Mouse (Mus musculus): ENCODE results near the gene Ccna2. TPM values are rescaled to one million over a fixed set of nuclear protein-coding genes. Genes with fewer than 3 reads are reported as not detected.
"Not testable (repeated sequence)": the region's sequence is repeated elsewhere in the genome, so short reads cannot be mapped to it uniquely, and the experiment has no call there.

Gene Ccna2
- 203 and 207 TPM in 2 replicates for polyA plus RNA-seq (2016; fragmentation: Nextera tagmentation; extraction: Ambion mirVana)

- WGBS: 1% methylated on average over 56 of the region's 60 CpGs
- Histone ChIP-seq H3K9ac (replicated peaks) (peak within 1 kb of the TSS; percentile 84), H3K27me3 (no peaks in the 10 kb centered on the region), H3K9me3 (no peaks in the 10 kb centered on the region), H3K4me3 (peak within 1 kb of the TSS; percentile 83), H3K4me1 (peaks cover 24% of the 10 kb centered on the region), H3K27ac (replicated peaks) (peak within 1 kb of the TSS; percentile 81), H3K4me2 (replicated peaks) (peak within 1 kb of the TSS; percentile 96), H3K36me3 (peaks cover 22% of the 10 kb centered on the region)
- ATAC-seq (ENCODE audit: low FRiP score, low read depth): peak; percentile 99
These were observed at the start of gene Ccna2 for GRCm38 (mm10) chr3:36571827-36572378. TSS of gene Ccna2 (minus strand) at chr3:36572150.

- Histone ChIP-seq H3K27me3 (no peaks in the 10 kb centered on the region), H3K9me3 (no peaks in the 10 kb centered on the region), H3K9ac (replicated peaks) (no peak overlapping the region), H3K4me1 (peaks cover 5% of the 10 kb centered on the region; the same call in 1 of the 2 replicates), H3K4me2 (replicated peaks) (no peak overlapping the region), H3K27ac (replicated peaks) (no peak overlapping the region), H3K36me3 (no peaks in the 10 kb centered on the region), H3K4me3 (no peak overlapping the region)
- WGBS: 67% methylated on average over 7 of the region's 7 CpGs
- no peak for ATAC-seq (ENCODE audit: low FRiP score, low read depth)
These were observed 46.2 kb upstream of the Ccna2 start for GRCm38 (mm10) chr3:36618181-36618580.

- H3K27me3 ChIP-seq: no peaks in the 10 kb centered on the region
- no peak overlapping the region for H3K27ac ChIP-seq (replicated peaks)
- H3K4me2 ChIP-seq (replicated peaks): peak overlapping the region; percentile 64
- no peaks in the 10 kb centered on the region for H3K36me3 ChIP-seq
- 0 out of 2 replicates have a peak overlapping the region, but pooled peaks have one; percentile 20 for H3K9ac ChIP-seq (replicated peaks)
- no peak overlapping the region for H3K4me3 ChIP-seq
- H3K4me1 ChIP-seq: peaks cover 10% of the 10 kb centered on the region; the same call in 1 of the 2 replicates
- ATAC-seq (ENCODE audit: low FRiP score, low read depth): no peak
- no peaks in the 10 kb centered on the region for H3K9me3 ChIP-seq
- 63% methylated on average over 5 of the region's 5 CpGs for WGBS
These were observed 41.9 kb upstream of the Ccna2 start for GRCm38 (mm10) chr3:36613908-36614255.

- 4% methylated on average over 37 of the region's 38 CpGs for WGBS
- H3K4me2 ChIP-seq (replicated peaks): peak within 1 kb of the TSS; percentile 64
- H3K27me3 ChIP-seq: no peaks in the 10 kb centered on the region
- H3K27ac ChIP-seq (replicated peaks): no peak within 1 kb of the TSS; the same call in 1 of the 2 replicates
- peak within 1 kb of the TSS; percentile 66 for H3K4me3 ChIP-seq
- peaks cover 10% of the 10 kb centered on the region; the same call in 1 of the 2 replicates for H3K4me1 ChIP-seq
- ATAC-seq (ENCODE audit: low FRiP score, low read depth): peak; percentile 99
- peak within 1 kb of the TSS; percentile 66 for H3K9ac ChIP-seq (replicated peaks)
- H3K9me3 ChIP-seq: no peaks in the 10 kb centered on the region
- H3K36me3 ChIP-seq: 0 out of 2 replicates have a peak, but pooled peaks cover 4% of the 10 kb centered on the region
These were observed 41.4 kb upstream of the Ccna2 start, which contains the start of gene Bbs7 for GRCm38 (mm10) chr3:36613202-36613907. TSS of gene Bbs7 (minus strand) at chr3:36613477.

DNA sequence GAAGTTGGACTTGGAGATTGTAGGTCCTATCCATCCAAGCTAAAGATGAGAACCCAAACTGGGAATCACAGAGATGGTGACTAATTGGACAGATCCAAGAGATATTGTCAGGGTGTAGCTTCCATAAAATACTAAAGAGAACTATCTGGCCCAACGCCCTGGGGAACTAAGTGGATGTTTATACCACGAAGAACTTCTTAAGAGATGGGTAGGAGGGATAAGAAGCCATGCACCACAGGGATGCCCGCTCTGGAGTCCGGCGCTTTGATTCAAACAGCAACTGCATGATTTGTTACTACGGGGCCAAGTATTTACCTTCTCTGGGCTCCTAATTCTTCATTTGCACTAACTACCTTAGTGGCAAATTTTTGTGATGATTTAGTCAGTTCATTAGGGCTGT lies 40.7 kb upstream of the Ccna2 start:
- Histone ChIP-seq H3K4me2 (replicated peaks) (peak overlapping the region; percentile 64), H3K9me3 (no peaks in the 10 kb centered on the region), H3K36me3 (0 out of 2 replicates have a peak, but pooled peaks cover 4% of the 10 kb centered on the region), H3K27me3 (no peaks in the 10 kb centered on the region), H3K9ac (replicated peaks) (peak overlapping the region; percentile 66), H3K27ac (replicated peaks) (no peak overlapping the region; the same call in 1 of the 2 replicates), H3K4me1 (peaks cover 10% of the 10 kb centered on the region; the same call in 1 of the 2 replicates), H3K4me3 (peak overlapping the region; percentile 66)
- peak; percentile 50 for ATAC-seq (ENCODE audit: low FRiP score, low read depth)
- 3% methylated on average over 6 of the region's 6 CpGs for WGBS

GRCm38 (mm10) chr3:36605894-36606783 lies 34.2 kb upstream of the Ccna2 start:
- 81% methylated on average over 7 of the region's 7 CpGs for WGBS
- no peak for ATAC-seq (ENCODE audit: low FRiP score, low read depth)

DNA sequence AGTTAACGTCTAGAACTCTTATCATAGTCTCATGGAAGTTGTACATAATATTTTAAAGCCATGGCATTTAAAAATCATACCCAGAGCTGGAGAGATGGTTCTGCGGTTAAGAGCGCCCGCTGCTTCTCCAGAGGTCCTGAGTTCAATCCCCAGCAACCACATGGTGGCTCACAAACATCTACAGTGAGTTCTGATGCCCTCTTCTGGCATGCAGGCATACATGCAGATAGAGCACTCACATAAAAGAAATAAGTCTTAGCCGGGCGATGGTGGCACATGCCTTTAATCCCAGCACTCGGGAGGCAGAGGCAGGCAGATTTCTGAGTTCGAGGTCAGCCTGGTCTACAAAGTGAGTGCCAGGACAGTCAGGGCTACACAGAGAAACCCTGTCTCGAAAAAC lies 27.8 kb upstream of the Ccna2 start:
- not testable (repeated sequence) for H3K4me3 ChIP-seq; H3K9ac ChIP-seq (replicated peaks); H3K36me3 ChIP-seq

More at GRCm38 (mm10) chr3:36605894-36606783, 34.2 kb upstream of the Ccna2 start:
- H3K9me3 ChIP-seq: no peaks in the 10 kb centered on the region
- no peaks in the 10 kb centered on the region for H3K27me3 ChIP-seq
- H3K4me1 ChIP-seq: no peaks in the 10 kb centered on the region
- H3K9ac ChIP-seq (replicated peaks): no peak overlapping the region
- no peak overlapping the region for H3K4me2 ChIP-seq (replicated peaks)
- no peak overlapping the region for H3K4me3 ChIP-seq
- H3K36me3 ChIP-seq: 0 out of 2 replicates have a peak, but pooled peaks cover 4% of the 10 kb centered on the region
- no peak overlapping the region for H3K27ac ChIP-seq (replicated peaks)

DNA sequence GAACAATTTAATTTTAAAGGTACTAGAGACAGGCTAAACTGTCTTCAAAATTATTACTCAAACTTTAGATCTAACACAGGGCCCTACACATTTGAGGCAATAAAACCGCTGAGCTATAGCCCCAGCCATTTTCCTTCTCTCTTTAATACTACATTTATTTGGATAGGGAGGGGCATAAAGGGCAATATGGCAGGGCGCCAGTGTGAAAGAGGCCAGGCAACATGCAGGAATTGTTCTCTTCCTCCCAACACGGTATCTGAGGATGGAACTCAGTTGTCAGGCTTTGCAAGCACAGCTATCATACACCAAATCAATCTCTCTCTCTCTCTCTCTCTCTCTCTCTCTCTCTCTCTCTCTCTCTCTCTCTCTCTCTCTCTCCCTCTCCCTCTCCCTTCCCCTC lies 26.9 kb upstream of the Ccna2 start:
- Histone ChIP-seq H3K9ac (replicated peaks) (no peak overlapping the region), H3K4me1 (0 out of 2 replicates have a peak, but pooled peaks cover 4% of the 10 kb centered on the region), H3K27me3 (no peaks in the 10 kb centered on the region), H3K9me3 (no peaks in the 10 kb centered on the region), H3K4me3 (no peak overlapping the region), H3K4me2 (replicated peaks) (no peak overlapping the region), H3K36me3 (peaks cover 4% of the 10 kb centered on the region; the same call in 1 of the 2 replicates), H3K27ac (replicated peaks) (no peak overlapping the region)
- ATAC-seq (ENCODE audit: low FRiP score, low read depth): no peak
- WGBS: 81% methylated on average over 3 of the region's 3 CpGs

More for the DNA sequence above, 27.8 kb upstream of the Ccna2 start:
- H3K27ac ChIP-seq (replicated peaks); H3K9me3 ChIP-seq; H3K4me1 ChIP-seq; ATAC-seq (ENCODE audit: low FRiP score, low read depth); H3K4me2 ChIP-seq (replicated peaks); H3K27me3 ChIP-seq: not testable (repeated sequence)
- 88% methylated on average over 8 of the region's 9 CpGs for WGBS

- WGBS: under 1% methylated on average over 41 of the region's 46 CpGs
- Histone ChIP-seq H3K4me1 (peaks cover 24% of the 10 kb centered on the region), H3K27ac (replicated peaks) (peak overlapping the region; percentile 73), H3K9ac (replicated peaks) (peak overlapping the region; percentile 84), H3K4me2 (replicated peaks) (peak overlapping the region; percentile 96), H3K9me3 (no peaks in the 10 kb centered on the region), H3K36me3 (peaks cover 27% of the 10 kb centered on the region), H3K27me3 (no peaks in the 10 kb centered on the region), H3K4me3 (peak overlapping the region; percentile 83)
- peak; percentile 32 for ATAC-seq (ENCODE audit: low FRiP score, low read depth)
These were observed 556 bp downstream of the Ccna2 start for GRCm38 (mm10) chr3:36571361-36571826.

- peak overlapping the region; percentile 96 for H3K4me2 ChIP-seq (replicated peaks)
- H3K4me3 ChIP-seq: peak overlapping the region; percentile 83
- H3K36me3 ChIP-seq: peaks cover 41% of the 10 kb centered on the region
- H3K4me1 ChIP-seq: peaks cover 24% of the 10 kb centered on the region
- H3K9ac ChIP-seq (replicated peaks): peak overlapping the region; percentile 84
- H3K27me3 ChIP-seq: no peaks in the 10 kb centered on the region
- H3K9me3 ChIP-seq: no peaks in the 10 kb centered on the region
- no peak overlapping the region for H3K27ac ChIP-seq (replicated peaks)
- ATAC-seq (ENCODE audit: low FRiP score, low read depth): no peak
- WGBS: 88% methylated on average over 5 of the region's 5 CpGs
These were observed 2.1 kb downstream of the Ccna2 start for GRCm38 (mm10) chr3:36569836-36570235.

- Histone ChIP-seq H3K4me3 (no peak overlapping the region), H3K27ac (replicated peaks) (no peak overlapping the region), H3K27me3 (no peaks in the 10 kb centered on the region), H3K4me2 (replicated peaks) (no peak overlapping the region), H3K4me1 (no peaks in the 10 kb centered on the region), H3K36me3 (peaks cover 90% of the 10 kb centered on the region), H3K9ac (replicated peaks) (no peak overlapping the region), H3K9me3 (no peaks in the 10 kb centered on the region)
- WGBS: 92% methylated on average over 3 of the region's 3 CpGs
- ATAC-seq (ENCODE audit: low FRiP score, low read depth): no peak
These were observed 8.3 kb downstream of the Ccna2 start for GRCm38 (mm10) chr3:36563666-36564065.
